11 mouse cellular contexts compared by ENCODE assay signal in the genomic region with DNA sequence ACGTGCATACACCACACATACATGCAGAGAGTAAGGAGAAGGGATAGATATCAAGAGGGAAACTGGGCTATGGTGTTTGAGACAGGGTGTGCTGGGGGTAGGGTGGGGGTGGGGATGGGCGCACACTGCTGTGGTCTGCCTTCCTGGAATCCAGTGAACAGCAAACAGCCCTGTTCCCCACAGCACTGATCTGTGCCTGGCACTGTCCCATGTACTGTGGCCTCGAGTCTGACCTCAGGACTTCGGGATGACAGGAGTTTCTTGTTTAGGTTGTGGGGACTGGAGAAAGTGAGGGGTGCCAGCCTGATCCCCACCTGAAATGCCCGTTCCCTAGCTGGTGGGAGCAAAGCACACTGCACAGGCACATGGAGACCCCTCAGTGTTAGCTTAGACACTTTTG. TPM values are rescaled to one million over a fixed set of nuclear protein-coding genes. Genes with fewer than 3 reads are reported as not detected.
A peak's percentile ranks its signal among the peaks of the same experiment; 100 is the strongest.
DNase-seq lines count a peak whose midpoint lies in the region; ATAC-seq and TF ChIP-seq lines count a peak whose summit lies in the region.
"Had no signal": no experiment of that assay in that cellular context is flagged by ENCODE, and none has a peak within 500 bp of the region (broad histone marks: within the 10 kb centered on the region; RNA-seq: fewer than 3 reads in every experiment).

Gene Gm10277, minus strand, starts transcription at position 41 of the 400 bp plus-strand sequence.

- H3K9ac ChIP-seq in kidney, embryonic 16.5 days (replicated peaks; ENCODE audit: low read length) = no peak within 1 kb of the TSS
- H3K9ac ChIP-seq in forebrain, embryonic 15.5 days (replicated peaks) = no peak within 1 kb of the TSS
- H3K9ac ChIP-seq in liver, embryonic 16.5 days (ENCODE audit: low read depth, low read length) = no peak within 1 kb of the TSS
- H3K9ac ChIP-seq: neural tube, embryonic 12.5 days had no signal

- TF ChIP-seq POLR2A in cerebellum, adult 2 months (IDR thresholded peaks at IDR 0.05; ENCODE audit: borderline replicate concordance, insufficient read depth, low read length) = no peak

- 84% methylated on average over 5 of the region's 5 CpGs for WGBS in cerebellum, adult 2 months
- 91% methylated on average over 5 of the region's 5 CpGs for WGBS in kidney, embryonic 16.5 days
- 80% methylated on average over 5 of the region's 5 CpGs for WGBS in forebrain, embryonic 15.5 days
- 31% methylated on average over 5 of the region's 5 CpGs for WGBS in liver, embryonic 16.5 days (ENCODE audit: insufficient replicate concordance)

- peaks cover 55% of the 10 kb centered on the region for H3K4me1 ChIP-seq in cerebellum, adult 2 months (ENCODE audit: control insufficient read depth, insufficient read depth, low read length)
- peaks cover 61% of the 10 kb centered on the region for H3K4me1 ChIP-seq in kidney, embryonic 16.5 days (ENCODE audit: insufficient read depth, low read length)
- peaks cover 72% of the 10 kb centered on the region for H3K4me1 ChIP-seq in forebrain, embryonic 15.5 days
- H3K4me1 ChIP-seq in liver, embryonic 16.5 days (ENCODE audit: control insufficient read depth, low read depth, low read length) = peaks cover 83% of the 10 kb centered on the region

- no peak for TF ChIP-seq CTCF in cerebellum, adult 2 months (IDR thresholded peaks at IDR 0.05; ENCODE audit: borderline replicate concordance, insufficient read depth, low read depth, low read length)

- H3K36me3 ChIP-seq in kidney, embryonic 16.5 days (ENCODE audit: insufficient read depth, low read length) = no peaks in the 10 kb centered on the region
- no peaks in the 10 kb centered on the region for H3K36me3 ChIP-seq in forebrain, embryonic 15.5 days
- no peaks in the 10 kb centered on the region for H3K36me3 ChIP-seq in liver, embryonic 16.5 days (ENCODE audit: control insufficient read depth, insufficient read depth)
- H3K36me3 ChIP-seq: neural tube, embryonic 12.5 days had no signal

- H3K9me3 ChIP-seq in kidney, embryonic 16.5 days (ENCODE audit: low read length) = no peaks in the 10 kb centered on the region
- H3K9me3 ChIP-seq in forebrain, embryonic 15.5 days = no peaks in the 10 kb centered on the region
- H3K9me3 ChIP-seq in liver, embryonic 16.5 days (replicated peaks; ENCODE audit: control insufficient read depth, low read length) = no peaks in the 10 kb centered on the region
- H3K9me3 ChIP-seq: neural tube, embryonic 12.5 days had no signal

- no peaks in the 10 kb centered on the region for H3K27me3 ChIP-seq in cerebellum, adult 2 months (ENCODE audit: control insufficient read depth, insufficient read depth, low read length)
- H3K27me3 ChIP-seq in kidney, embryonic 16.5 days (ENCODE audit: insufficient read depth, low read length) = no peaks in the 10 kb centered on the region
- no peaks in the 10 kb centered on the region for H3K27me3 ChIP-seq in forebrain, embryonic 15.5 days
- no peaks in the 10 kb centered on the region for H3K27me3 ChIP-seq in liver, embryonic 16.5 days (ENCODE audit: control insufficient read depth, insufficient read depth, low read depth, low read length)
- H3K27me3 ChIP-seq: neural tube, embryonic 12.5 days had no signal

- H3K4me3 ChIP-seq in cerebellum, adult 2 months (replicated peaks; ENCODE audit: insufficient read depth, low read depth, low read length) = no peak within 1 kb of the TSS
- no peak within 1 kb of the TSS for H3K4me3 ChIP-seq in kidney, embryonic 16.5 days (ENCODE audit: low read length)
- no peak within 1 kb of the TSS for H3K4me3 ChIP-seq in forebrain, embryonic 15.5 days
- H3K4me3 ChIP-seq in liver, embryonic 16.5 days (ENCODE audit: low read depth, low read length) = no peak within 1 kb of the TSS
- H3K4me3 ChIP-seq: neural tube, embryonic 12.5 days had no signal

- H3K27ac ChIP-seq in cerebellum, adult 2 months (ENCODE audit: insufficient read depth, low read length) = peak within 1 kb of the TSS; percentile 42; the same call in 1 of the 2 replicates
- peak within 1 kb of the TSS; percentile 97 for H3K27ac ChIP-seq in kidney, embryonic 16.5 days (ENCODE audit: low read length)
- peak within 1 kb of the TSS; percentile 46 for H3K27ac ChIP-seq in forebrain, embryonic 15.5 days (replicated peaks)
- H3K27ac ChIP-seq in liver, embryonic 16.5 days (ENCODE audit: low read length) = peak within 1 kb of the TSS; percentile 93
- H3K27ac ChIP-seq: neural tube, embryonic 12.5 days had no signal

- H3K4me2 ChIP-seq in kidney, embryonic 16.5 days (replicated peaks; ENCODE audit: low read depth, low read length) = no peak within 1 kb of the TSS
- no peak within 1 kb of the TSS for H3K4me2 ChIP-seq in forebrain, embryonic 15.5 days (replicated peaks)
- no peak within 1 kb of the TSS for H3K4me2 ChIP-seq in liver, embryonic 16.5 days (ENCODE audit: low read depth, low read length)
- H3K4me2 ChIP-seq: neural tube, embryonic 12.5 days had no signal

- no peak for ATAC-seq in kidney, embryonic 16.5 days (ENCODE audit: low FRiP score, low TSS enrichment)
- ATAC-seq in forebrain, embryonic 15.5 days (replicated peaks) = no peak
- no peak; the same call in 1 of the 2 replicates for ATAC-seq in liver, embryonic 16.5 days (ENCODE audit: low read depth)
- no peak for ATAC-seq in inflammation-experienced regulatory T-cells, adult 6 months

- no peak for DNase-seq in cerebellum, adult 2 months
- no peak for DNase-seq in cerebellum, postnatal 36 days
- no peak for DNase-seq in kidney, adult 8-10 months
- DNase-seq in thymus, postnatal 0 days (ENCODE audit: low spot score) = no peak
- DNase-seq: cerebellum, adult 11-12 months had no signal

RNA-seq across cellular contexts. Expression of gene Gm10277, which starts in this region (rescaled TPM):
- not detected in 2 replicates for polyA plus RNA-seq in cerebellum, adult 2 months (2012; rRNA removed)
- 1.5 and 1.6 TPM in 2 replicates for polyA plus RNA-seq in kidney, embryonic 16.5 days (2015; fragmentation: Nextera tagmentation; extraction: Ambion mirVana)
- polyA plus RNA-seq in forebrain, embryonic 15.5 days (2015; fragmentation: Nextera tagmentation; extraction: Ambion mirVana) = 2.4 and 2.5 TPM in 2 replicates
- polyA plus RNA-seq in liver, embryonic 16.5 days (2015; fragmentation: Nextera tagmentation; extraction: Ambion mirVana) = 0.51 and 0.81 TPM in 2 replicates
- 0.39 and 1.1 TPM in 2 replicates for polyA plus RNA-seq in thymus, postnatal 0 days (2015; fragmentation: Nextera tagmentation; extraction: Ambion mirVana)
- polyA plus RNA-seq in inflammation-experienced regulatory T-cells, adult 6 months (2017; shearing (Covaris generic)) = under 1 TPM in 2 of 3 experiments, not detected in 1; 0.15 to 0.58 TPM
- polyA plus RNA-seq: testis, adult 2 months had no signal

Comparison
In these comparisons a context has a peak if more than half of its experiments do, and no peak if none do; other contexts are left out.
1. H3K27ac ChIP-seq: peak in every context shown above with its lines; median percentile 97 in kidney, embryonic 16.5 days; 93 in liver, embryonic 16.5 days; 46 in forebrain, embryonic 15.5 days; 42 in cerebellum, adult 2 months.